Mouse (Mus musculus): Measurements from ENCODE around the gene Coro1c.

DNA sequence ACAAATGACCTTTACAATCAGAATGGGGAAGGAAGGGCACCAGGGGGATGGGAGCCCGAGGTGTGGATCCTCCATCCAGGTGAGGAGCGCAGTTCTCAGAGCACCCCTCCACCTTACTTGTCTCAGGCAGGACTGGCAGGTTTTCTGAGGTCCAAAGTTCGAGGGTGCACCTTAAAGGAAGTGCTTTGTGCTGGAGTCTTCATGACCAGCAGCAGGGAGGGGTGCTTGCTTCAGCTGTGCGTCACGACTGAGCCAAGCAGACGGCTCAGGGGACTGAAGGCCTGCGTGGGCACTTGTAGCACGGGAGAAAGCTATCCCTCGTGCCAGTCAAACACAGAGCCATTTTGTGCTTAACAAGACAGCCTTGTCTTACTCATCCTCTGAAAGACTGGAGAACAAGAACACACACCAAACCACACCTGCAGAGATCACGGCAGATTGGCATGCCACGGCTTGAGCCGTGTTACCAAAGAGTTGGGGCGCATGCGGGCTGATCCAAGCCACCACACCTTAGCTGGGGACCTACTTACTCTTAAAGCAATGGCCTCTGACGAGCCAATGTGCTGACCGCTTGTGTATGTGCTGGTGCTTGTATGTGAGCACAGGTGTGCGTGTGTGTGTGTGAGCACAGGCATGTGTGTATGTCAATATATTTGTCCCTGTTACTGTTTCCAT is 29.5 kb downstream of the Coro1c start:
- TF ChIP-seq CTCF (IDR thresholded peaks at IDR 0.05; ENCODE audit: borderline replicate concordance, insufficient read depth, low read length) (no peak), POLR2A (IDR thresholded peaks at IDR 0.05; ENCODE audit: low read depth, low read length) (no peak)

All from embryonic fibroblast, embryonic 13.5 days (primary cell).